Mouse (Mus musculus) heart, adult 2 months (tissue): ENCODE measurements around the gene Gsg1.

Experiments
- CTCF ChIP-seq: fragments of 200-600 bp; IDR thresholded peaks from 2 replicates; pipeline ENCODE4 v1.8.1; 2022; ENCODE audit warnings: antibody characterized with exemption, mild to moderate bottlenecking, moderate library complexity
- EP300 ChIP-seq: fragments of 200-500 bp; IDR thresholded peaks from 2 replicates; pipeline ENCODE4 v1.6.1; 2011; ENCODE audit warnings: low read depth, low read length, control low read depth; ENCODE audit not compliant: insufficient read depth
- POLR2A ChIP-seq: fragments of 200-500 bp; IDR thresholded peaks from 2 replicates; pipeline ENCODE4 v1.6.1; 2011; ENCODE audit warnings: mild to moderate bottlenecking, low read depth, low read length, control low read depth; ENCODE audit not compliant: insufficient read depth

DNA sequence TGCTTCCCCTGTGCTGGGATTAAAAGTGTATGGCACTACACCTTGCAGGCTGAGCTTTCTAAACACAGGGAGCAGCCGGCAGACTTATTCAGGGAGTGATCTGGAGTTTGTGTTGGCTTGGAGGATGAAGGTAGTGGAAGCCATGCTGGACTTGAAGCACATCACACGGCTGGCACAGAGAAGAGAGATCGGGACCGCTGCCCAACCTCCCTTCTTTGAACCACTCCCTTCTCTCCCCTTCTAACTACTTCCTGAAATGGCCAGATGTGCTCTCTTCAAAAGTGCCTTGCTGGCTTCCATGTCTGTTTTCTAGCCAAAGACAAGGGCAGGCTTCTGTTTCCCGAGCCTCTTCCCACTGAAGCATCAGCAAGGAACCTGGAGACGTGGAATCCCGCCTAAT, 43.4 kb upstream of the Gsg1 start:
- TF ChIP-seq CTCF, result no peak
- TF ChIP-seq POLR2A, result no peak
- no peak for TF ChIP-seq EP300
